Mouse (Mus musculus): ENCODE measurements around the gene Ssmem1.

DNA sequence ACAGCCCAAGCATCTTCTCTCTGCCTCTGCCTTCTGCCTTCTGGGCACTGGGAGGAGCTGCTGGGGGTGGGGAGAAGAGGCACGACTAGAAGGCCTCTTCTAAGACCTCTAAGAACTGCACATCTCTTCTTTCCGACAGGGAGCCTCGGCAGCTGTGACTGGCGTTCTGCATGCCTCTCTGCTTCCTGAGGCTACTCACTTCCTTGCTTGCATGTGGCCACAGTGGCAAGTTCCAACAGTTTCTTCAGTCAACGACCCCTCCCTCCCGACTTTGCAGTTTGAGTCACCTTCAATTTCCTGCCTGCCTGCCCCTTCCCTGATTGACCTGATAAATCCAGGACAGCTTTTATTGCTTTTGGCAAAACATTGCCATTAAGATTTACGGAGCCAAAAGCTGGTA lies 46.8 kb upstream of the Ssmem1 start:
- TF ChIP-seq CTCF (IDR thresholded peaks at IDR 0.05) (no peak), POLR2A (IDR thresholded peaks at IDR 0.05; ENCODE audit: insufficient read depth, low read depth, low read length) (no peak)
